Mouse (Mus musculus) erythroblast, embryonic 14.5 days (primary cell): ENCODE measurements around the gene Nadk.

Source experiments
- GATA1 ChIP-seq: IDR thresholded peaks from 2 replicates; pipeline ENCODE4 v1.6.1; 2012; ENCODE audit warnings: low read length, inconsistent platforms, mixed read lengths
- TAL1 ChIP-seq: IDR thresholded peaks from 3 replicates; pipeline ENCODE4 v1.6.1; 2012; ENCODE audit warnings: low read length, inconsistent platforms, mixed read lengths

DNA sequence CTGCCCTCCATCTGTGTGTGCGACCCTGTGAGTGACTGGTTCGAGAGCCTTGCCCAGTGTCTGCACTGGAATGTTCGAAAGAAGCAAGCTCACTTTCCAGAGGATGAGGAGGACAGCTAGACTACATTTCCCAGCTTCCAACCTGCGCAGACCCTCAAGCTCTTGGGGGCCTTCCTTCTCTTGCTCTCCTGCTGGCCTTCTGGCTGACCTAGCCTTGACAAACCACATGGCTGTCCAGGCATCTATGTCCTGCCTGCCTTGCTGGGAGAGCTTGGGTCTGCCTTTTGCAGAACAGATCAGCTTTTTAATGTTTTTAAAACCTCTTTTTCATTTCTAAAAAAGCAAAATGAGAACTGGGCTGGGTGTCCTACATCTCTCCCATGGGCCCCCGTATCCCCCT is 27.2 kb downstream of the Nadk start:
- TF ChIP-seq GATA1, result no peak
- TF ChIP-seq TAL1, result no peak
